Mouse (Mus musculus) thymus, adult 2 months (tissue): ENCODE data around the gene Nt5e. TPM values are rescaled to one million over a fixed set of nuclear protein-coding genes. Genes with fewer than 3 reads are reported as not detected.

Source experiments
- DNase-seq: peaks from one replicate; pipeline ENCODE4 v3.0.0; 2021
- H3K27ac ChIP-seq: fragments of 200-500 bp; 2 replicates; pipeline ENCODE4 v1.5.1; 2012; ENCODE audit warnings: low read length, control low read depth; ENCODE audit not compliant: control insufficient read depth, insufficient read depth
- H3K27me3 ChIP-seq: fragments of 200-500 bp; 2 replicates; pipeline ENCODE4 v1.6.1; 2012; ENCODE audit warnings: mild to moderate bottlenecking, low read length, moderate library complexity, mixed read lengths; ENCODE audit not compliant: control insufficient read depth, insufficient read depth
- H3K36me3 ChIP-seq: fragments of 200-500 bp; 2 replicates; pipeline ENCODE4 v1.6.1; 2012; ENCODE audit warnings: mild to moderate bottlenecking, low read length, moderate library complexity; ENCODE audit not compliant: control insufficient read depth, insufficient read depth
- H3K4me1 ChIP-seq: fragments of 200-500 bp; replicated peaks from 2 replicates; pipeline ENCODE4 v1.6.1; 2012; ENCODE audit warnings: low read length; ENCODE audit not compliant: control insufficient read depth, insufficient read depth
- H3K4me3 ChIP-seq: fragments of 200-500 bp; 2 replicates; pipeline ENCODE4 v1.5.1; 2012; ENCODE audit warnings: mild to moderate bottlenecking, low read length, control low read depth, moderate library complexity; ENCODE audit not compliant: control insufficient read depth, insufficient read depth
- CTCF ChIP-seq: fragments of 200-500 bp; IDR thresholded peaks from 2 replicates; pipeline ENCODE4 v1.5.1; 2012; ENCODE audit warnings: mild to moderate bottlenecking, control low read depth, low read length, moderate library complexity, borderline replicate concordance; ENCODE audit not compliant: control insufficient read depth, poor library complexity, insufficient read depth; ENCODE audit errors: extremely low read depth
- POLR2A ChIP-seq: fragments of 200-500 bp; IDR thresholded peaks from 2 replicates; pipeline ENCODE4 v1.6.1; 2012; ENCODE audit warnings: mild to moderate bottlenecking, low read length, control low read depth, moderate library complexity; ENCODE audit not compliant: control insufficient read depth, poor library complexity, insufficient read depth; ENCODE audit errors: extremely low read depth
- WGBS: fragments of 180-500 bp; shearing (Covaris S2); methylation state at CpG from one replicate; pipeline ENCODE4 v1.1.7; 2018; 5-methylcytosine and 5-hydroxymethylcytosine counted together
- polyA plus RNA-seq: library from polyadenylated mRNA; depleted of rRNA; stranded (reverse); fragments of >200 nt; gene quantifications from 2 replicates; pipeline ENCODE4 v1.2.3, GENCODE M21; 2012

The Nt5e gene
- polyA plus RNA-seq, 1 experiment = 1.9 TPM

GRCm38 (mm10) chr9:88353459-88353858, 26.5 kb downstream of the Nt5e start:
- H3K4me1 ChIP-seq = peaks cover 3% of the 10 kb centered on the region
- no peaks in the 10 kb centered on the region for H3K27me3 ChIP-seq
- no peak overlapping the region for H3K4me3 ChIP-seq
- 90% methylated on average over 7 of the region's 7 CpGs for whole genome bisulfite sequencing
- H3K36me3 ChIP-seq = no peaks in the 10 kb centered on the region
- no peak for DNase-seq
- H3K27ac ChIP-seq = no peak overlapping the region
- TF ChIP-seq POLR2A (no peak), CTCF (no peak)

GRCm38 (mm10) chr9:88357173-88357572, 30.2 kb downstream of the Nt5e start:
- H3K4me3 ChIP-seq = no peak overlapping the region
- TF ChIP-seq CTCF (no peak), POLR2A (no peak)
- DNase-seq = no peak
- 8% methylated on average over 3 of the region's 3 CpGs for WGBS
- H3K27me3 ChIP-seq = no peaks in the 10 kb centered on the region
- no peak overlapping the region for H3K27ac ChIP-seq
- H3K36me3 ChIP-seq = no peaks in the 10 kb centered on the region
- H3K4me1 ChIP-seq = peaks cover 10% of the 10 kb centered on the region

DNA sequence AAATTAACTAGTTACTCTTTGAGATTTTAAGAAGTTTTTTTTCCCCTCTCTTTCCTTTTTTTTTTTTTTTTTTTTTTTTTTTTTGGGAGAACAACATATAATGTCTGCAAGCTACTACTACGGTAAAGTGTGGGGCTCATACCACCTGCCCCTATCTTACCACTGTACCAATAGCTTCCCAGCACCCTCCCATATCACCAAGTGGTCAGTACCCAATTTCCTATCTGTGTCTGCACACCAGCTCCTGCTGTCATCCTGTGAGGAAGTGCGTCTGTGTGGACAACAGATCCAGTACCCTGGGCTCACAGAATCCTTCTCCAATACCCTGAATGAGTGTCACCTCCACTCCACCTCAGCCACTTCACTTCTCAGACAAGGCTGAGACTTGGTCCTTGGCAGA, 32.1 kb downstream of the Nt5e start:
- H3K36me3 ChIP-seq = no peaks in the 10 kb centered on the region
- H3K27ac ChIP-seq = no peak overlapping the region
- WGBS = 89% methylated on average over 2 of the region's 2 CpGs
- H3K4me3 ChIP-seq = no peak overlapping the region
- no peaks in the 10 kb centered on the region for H3K27me3 ChIP-seq
- no peak for DNase-seq
- H3K4me1 ChIP-seq = peaks cover 19% of the 10 kb centered on the region
- TF ChIP-seq POLR2A (no peak), CTCF (no peak)

DNA sequence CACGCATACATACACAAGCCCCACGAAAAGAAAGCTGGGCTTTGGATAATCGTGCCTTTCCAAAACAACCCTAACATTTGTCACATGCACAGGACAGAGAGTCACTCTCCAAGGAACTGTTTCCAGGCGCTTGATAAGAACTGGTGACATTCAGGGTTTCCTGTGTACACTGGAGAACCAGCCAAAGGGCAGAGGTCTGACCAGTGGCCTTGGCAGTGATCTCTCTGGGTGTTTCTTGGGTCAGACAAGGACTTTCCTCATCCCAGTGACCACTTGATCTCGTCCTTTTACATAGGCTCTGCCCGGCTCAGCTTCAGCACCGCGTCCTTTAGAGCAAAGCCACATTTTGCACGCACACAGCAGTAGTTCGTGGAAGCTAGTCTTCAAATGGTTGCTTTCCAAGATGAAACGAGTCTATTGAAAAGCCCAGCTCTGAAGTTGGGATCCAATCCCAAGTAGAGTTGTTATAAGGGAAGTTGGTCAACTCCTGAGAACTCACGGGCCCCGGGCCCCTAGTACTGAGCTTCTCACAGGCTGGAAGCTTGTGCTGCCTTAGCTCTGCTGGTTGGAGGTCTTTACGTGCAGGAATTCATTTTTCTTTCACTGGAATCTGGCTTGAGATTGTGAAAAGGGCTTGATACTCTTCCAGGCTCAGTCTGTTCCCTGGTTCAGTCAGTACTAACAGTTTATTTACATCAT, 34.4 kb downstream of the Nt5e start:
- WGBS = 85% methylated on average over 14 of the region's 14 CpGs
- no peaks in the 10 kb centered on the region for H3K27me3 ChIP-seq
- H3K4me3 ChIP-seq = no peak overlapping the region
- TF ChIP-seq CTCF (no peak), POLR2A (no peak)
- DNase-seq = no peak
- H3K27ac ChIP-seq = no peak overlapping the region
- peaks cover 25% of the 10 kb centered on the region for H3K4me1 ChIP-seq
- H3K36me3 ChIP-seq = no peaks in the 10 kb centered on the region

GRCm38 (mm10) chr9:88362055-88362850, 35.3 kb downstream of the Nt5e start:
- TF ChIP-seq CTCF = no peak
- DNase-seq = no peak

DNA sequence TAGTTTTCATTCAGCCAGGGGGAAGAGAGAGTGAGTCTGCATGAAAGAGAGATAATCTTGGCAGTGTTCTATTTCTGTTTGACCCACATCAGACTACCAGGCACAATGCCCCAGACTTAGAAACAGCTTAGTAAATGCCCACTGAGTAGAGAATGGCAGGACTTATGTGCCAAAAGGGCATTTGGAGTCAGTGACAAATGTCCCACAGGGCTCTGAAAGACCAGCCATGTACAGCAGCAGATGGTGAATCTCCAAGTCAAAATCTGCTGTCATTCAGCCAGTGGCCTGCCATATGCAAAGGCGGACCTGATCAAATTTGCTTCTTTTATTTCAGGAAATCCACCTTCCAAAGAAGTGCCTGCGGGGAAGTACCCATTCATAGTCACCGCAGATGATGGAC, 36.1 kb downstream of the Nt5e start:
- no peak for TF ChIP-seq CTCF
- TF ChIP-seq POLR2A = no peak
- no peak for DNase-seq
- Histone ChIP-seq H3K4me3 (no peak overlapping the region), H3K27ac (no peak overlapping the region), H3K4me1 (peaks cover 24% of the 10 kb centered on the region), H3K36me3 (no peaks in the 10 kb centered on the region), H3K27me3 (no peaks in the 10 kb centered on the region)
- WGBS = 97% methylated on average over 3 of the region's 3 CpGs

More at GRCm38 (mm10) chr9:88362055-88362850, 35.3 kb downstream of the Nt5e start:
- Histone ChIP-seq H3K27me3 (no peaks in the 10 kb centered on the region), H3K4me1 (peaks cover 26% of the 10 kb centered on the region), H3K4me3 (no peak overlapping the region), H3K27ac (no peak overlapping the region), H3K36me3 (no peaks in the 10 kb centered on the region)
- 30% methylated on average over 5 of the region's 5 CpGs for WGBS
